Mouse (Mus musculus): ENCODE results near the gene Preb. TPM values are rescaled to one million over a fixed set of nuclear protein-coding genes. Genes with fewer than 3 reads are reported as not detected.

Gene Preb
- polyA plus RNA-seq, 1 experiment from 2014 or later: 91.0 TPM

DNA sequence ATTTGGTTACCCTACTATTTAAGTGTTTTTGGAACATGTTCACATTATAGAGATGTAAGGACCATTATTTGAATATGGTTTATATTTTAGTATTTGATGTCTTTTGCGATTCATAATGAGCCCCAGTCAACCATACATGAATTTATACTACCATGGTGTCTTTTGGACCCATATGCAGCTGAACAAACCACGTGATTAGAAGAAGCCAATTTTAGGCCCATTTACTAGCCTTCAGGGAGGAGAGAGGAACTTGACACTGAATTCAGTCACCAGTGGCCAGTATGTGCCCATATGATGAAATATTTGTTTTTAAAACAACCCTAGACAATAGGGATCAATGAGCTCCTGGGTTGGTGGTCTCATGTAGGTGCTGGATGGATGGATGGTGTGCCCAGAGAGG lies 653 bp upstream of the Preb start:
- Histone ChIP-seq H3K4me1 (ENCODE audit: control insufficient read depth, insufficient read depth, low read length) (peaks cover 19% of the 10 kb centered on the region), H3K27ac (ENCODE audit: low read depth, low read length) (no peak overlapping the region), H3K27me3 (ENCODE audit: control insufficient read depth, insufficient read depth, low read length) (no peaks in the 10 kb centered on the region), H3K4me2 (peak overlapping the region; percentile 88), H3K9ac (ENCODE audit: low read length) (peak overlapping the region; percentile 76), H3K36me3 (ENCODE audit: control insufficient read depth, insufficient read depth, low read length) (peaks cover 9% of the 10 kb centered on the region), H3K9me3 (ENCODE audit: control insufficient read depth, low read length) (no peaks in the 10 kb centered on the region), H3K4me3 (ENCODE audit: low read depth, low read length) (peak overlapping the region; percentile 74; the same call in 1 of the 2 replicates)
- no peak for DNase-seq (ENCODE audit: low spot score, missing footprints)
- 86% methylated on average over 2 of the region's 2 CpGs for WGBS
- ATAC-seq (ENCODE audit: low FRiP score): no peak

DNA sequence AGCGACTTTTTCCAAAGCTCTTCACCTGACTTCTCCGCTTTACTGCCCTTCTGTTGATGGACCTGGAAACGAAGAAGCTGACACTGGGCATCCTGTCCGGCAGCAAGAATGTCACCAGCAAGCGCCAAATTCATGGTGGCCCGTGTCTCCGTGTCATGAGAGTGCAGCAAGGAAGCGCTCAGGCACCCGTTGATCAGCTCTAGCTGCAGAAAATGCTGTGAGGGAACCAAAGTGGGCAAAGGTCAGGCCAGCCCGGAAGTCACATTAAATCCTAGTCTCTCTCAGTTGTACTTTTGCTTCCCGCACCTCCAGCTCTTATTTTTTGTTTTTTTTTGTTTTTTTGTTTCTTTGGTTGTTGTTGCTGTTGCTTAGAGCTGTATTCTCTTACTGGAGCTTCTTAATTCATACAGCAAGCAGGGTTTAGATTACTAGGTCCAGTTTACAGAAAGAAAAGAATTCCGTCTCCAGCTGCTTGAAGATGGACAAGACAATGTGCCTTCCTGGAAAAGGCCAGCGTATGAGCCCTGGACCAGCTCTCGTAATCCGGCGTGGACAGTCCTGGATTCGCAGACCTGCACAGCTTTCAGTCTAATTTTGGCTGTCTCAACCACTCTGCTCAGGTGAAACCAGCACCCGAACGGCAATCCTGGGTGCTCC lies 835 bp downstream of the Preb start:
- Histone ChIP-seq H3K4me1 (ENCODE audit: control insufficient read depth, insufficient read depth, low read length) (peaks cover 19% of the 10 kb centered on the region), H3K27ac (ENCODE audit: low read depth, low read length) (no peak overlapping the region), H3K9me3 (ENCODE audit: control insufficient read depth, low read length) (no peaks in the 10 kb centered on the region), H3K27me3 (ENCODE audit: control insufficient read depth, insufficient read depth, low read length) (no peaks in the 10 kb centered on the region), H3K36me3 (ENCODE audit: control insufficient read depth, insufficient read depth, low read length) (peaks cover 17% of the 10 kb centered on the region), H3K4me2 (peak overlapping the region; percentile 88), H3K9ac (ENCODE audit: low read length) (peak overlapping the region; percentile 76), H3K4me3 (ENCODE audit: low read depth, low read length) (peak overlapping the region; percentile 74)
- ATAC-seq (ENCODE audit: low FRiP score) (no peak), DNase-seq (ENCODE audit: low spot score, missing footprints) (no peak)
- WGBS: 36% methylated on average over 19 of the region's 19 CpGs

DNA sequence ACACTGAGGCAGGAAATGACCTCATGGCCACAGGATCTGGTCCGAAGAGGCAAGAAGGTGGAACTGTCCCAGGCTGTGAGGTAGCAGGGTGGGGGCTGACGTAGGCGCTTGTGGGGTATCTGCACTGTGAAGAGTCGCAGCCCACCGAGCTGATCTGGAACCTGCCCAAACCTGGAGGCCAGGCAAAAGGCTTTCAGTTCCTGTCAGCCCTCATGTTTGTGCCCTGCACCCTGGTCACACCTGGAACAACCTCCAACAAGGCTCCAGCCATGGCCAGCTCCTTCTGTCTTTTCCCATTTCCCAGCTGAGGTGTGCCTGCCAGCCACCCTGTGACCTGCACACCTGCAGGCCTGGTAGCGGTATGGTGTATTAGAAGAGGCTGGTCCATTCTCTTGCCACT lies 2.3 kb downstream of the Preb start:
- 96% methylated on average over 6 of the region's 6 CpGs for WGBS
- Histone ChIP-seq H3K4me2 (no peak overlapping the region), H3K27me3 (ENCODE audit: control insufficient read depth, insufficient read depth, low read length) (no peaks in the 10 kb centered on the region), H3K36me3 (ENCODE audit: control insufficient read depth, insufficient read depth, low read length) (peaks cover 19% of the 10 kb centered on the region), H3K4me3 (ENCODE audit: low read depth, low read length) (no peak overlapping the region), H3K4me1 (ENCODE audit: control insufficient read depth, insufficient read depth, low read length) (peaks cover 19% of the 10 kb centered on the region), H3K27ac (ENCODE audit: low read depth, low read length) (no peak overlapping the region), H3K9ac (ENCODE audit: low read length) (no peak overlapping the region), H3K9me3 (ENCODE audit: control insufficient read depth, low read length) (no peaks in the 10 kb centered on the region)
- ATAC-seq (ENCODE audit: low FRiP score): no peak
- no peak for DNase-seq (ENCODE audit: low spot score, missing footprints)

- WGBS: 96% methylated on average over 6 of the region's 6 CpGs
- DNase-seq (ENCODE audit: low spot score, missing footprints) (no peak), ATAC-seq (ENCODE audit: low FRiP score) (no peak)
- Histone ChIP-seq H3K4me3 (ENCODE audit: low read depth, low read length) (no peak overlapping the region), H3K9me3 (ENCODE audit: control insufficient read depth, low read length) (no peaks in the 10 kb centered on the region), H3K9ac (ENCODE audit: low read length) (no peak overlapping the region), H3K27me3 (ENCODE audit: control insufficient read depth, insufficient read depth, low read length) (no peaks in the 10 kb centered on the region), H3K4me1 (ENCODE audit: control insufficient read depth, insufficient read depth, low read length) (peaks cover 19% of the 10 kb centered on the region), H3K36me3 (ENCODE audit: control insufficient read depth, insufficient read depth, low read length) (peaks cover 19% of the 10 kb centered on the region), H3K27ac (ENCODE audit: low read depth, low read length) (no peak overlapping the region), H3K4me2 (no peak overlapping the region)
Observed at GRCm38 (mm10) chr5:30955751-30956150, 4.4 kb downstream of the Preb start.

GRCm38 (mm10) chr5:30954556-30954955 lies 5.6 kb downstream of the Preb start:
- H3K4me1 ChIP-seq (ENCODE audit: control insufficient read depth, insufficient read depth, low read length): peaks cover 25% of the 10 kb centered on the region
- DNase-seq (ENCODE audit: low spot score, missing footprints) (no peak), ATAC-seq (ENCODE audit: low FRiP score) (no peak)
- peaks cover 19% of the 10 kb centered on the region for H3K36me3 ChIP-seq (ENCODE audit: control insufficient read depth, insufficient read depth, low read length)
- H3K4me3 ChIP-seq (ENCODE audit: low read depth, low read length): no peak overlapping the region
- no peaks in the 10 kb centered on the region for H3K9me3 ChIP-seq (ENCODE audit: control insufficient read depth, low read length)
- 94% methylated on average over 9 of the region's 9 CpGs for WGBS
- no peak overlapping the region for H3K4me2 ChIP-seq
- no peaks in the 10 kb centered on the region for H3K27me3 ChIP-seq (ENCODE audit: control insufficient read depth, insufficient read depth, low read length)
- no peak overlapping the region for H3K9ac ChIP-seq (ENCODE audit: low read length)
- H3K27ac ChIP-seq (ENCODE audit: low read depth, low read length): no peak overlapping the region

DNA sequence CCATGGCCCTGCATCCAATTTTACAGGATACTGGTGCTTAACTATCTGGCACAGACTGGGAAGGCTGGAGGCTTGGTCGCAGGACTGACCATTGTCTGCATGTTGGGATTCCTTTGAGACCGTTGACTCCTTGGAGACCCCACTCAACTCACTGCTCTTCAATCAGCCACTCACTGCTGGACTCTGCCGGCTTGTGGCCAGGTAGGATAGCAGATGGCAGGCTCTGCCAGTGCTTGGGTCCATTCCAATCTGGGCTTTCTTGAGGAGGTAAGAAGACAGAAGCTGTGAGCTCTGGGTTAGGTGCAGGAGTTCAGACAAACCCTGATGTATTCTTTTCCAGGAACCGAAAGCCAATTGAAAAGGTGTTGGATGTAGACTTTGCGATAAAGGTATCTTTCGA lies 6.1 kb downstream of the Preb start:
- Histone ChIP-seq H3K27me3 (ENCODE audit: control insufficient read depth, insufficient read depth, low read length) (no peaks in the 10 kb centered on the region), H3K9ac (ENCODE audit: low read length) (no peak overlapping the region), H3K4me1 (ENCODE audit: control insufficient read depth, insufficient read depth, low read length) (peaks cover 23% of the 10 kb centered on the region), H3K9me3 (ENCODE audit: control insufficient read depth, low read length) (no peaks in the 10 kb centered on the region), H3K27ac (ENCODE audit: low read depth, low read length) (no peak overlapping the region), H3K4me2 (no peak overlapping the region), H3K36me3 (ENCODE audit: control insufficient read depth, insufficient read depth, low read length) (peaks cover 19% of the 10 kb centered on the region), H3K4me3 (ENCODE audit: low read depth, low read length) (no peak overlapping the region)
- WGBS: 93% methylated on average over 6 of the region's 6 CpGs
- DNase-seq (ENCODE audit: low spot score, missing footprints) (no peak), ATAC-seq (ENCODE audit: low FRiP score) (no peak)

DNA sequence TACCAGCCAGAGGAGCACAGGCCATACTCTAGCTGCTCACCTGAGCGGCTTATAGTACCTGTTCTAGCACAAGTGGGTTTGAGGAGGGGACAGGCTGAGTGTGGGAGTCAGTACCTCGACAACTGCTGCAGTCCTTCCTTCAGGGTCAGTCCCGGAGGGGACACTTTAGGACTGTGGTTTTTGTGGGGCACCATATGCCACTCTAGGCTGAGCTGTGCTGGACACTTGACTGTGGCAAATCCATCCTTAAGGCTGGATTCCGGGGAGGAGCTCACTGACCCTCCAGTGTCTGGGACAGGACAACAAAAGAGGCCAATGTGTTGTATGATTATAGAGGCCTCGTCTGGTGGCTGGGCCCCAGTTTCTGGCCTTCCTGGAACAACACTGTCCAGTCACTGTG lies 7.6 kb downstream of the Preb start:
- peaks cover 8% of the 10 kb centered on the region for H3K4me1 ChIP-seq (ENCODE audit: control insufficient read depth, insufficient read depth, low read length)
- no peak for DNase-seq (ENCODE audit: low spot score, missing footprints)
- WGBS: 85% methylated on average over 5 of the region's 5 CpGs
- H3K9me3 ChIP-seq (ENCODE audit: control insufficient read depth, low read length): no peaks in the 10 kb centered on the region
- no peak for ATAC-seq (ENCODE audit: low FRiP score)
- no peak overlapping the region for H3K27ac ChIP-seq (ENCODE audit: low read depth, low read length)
- no peak overlapping the region for H3K9ac ChIP-seq (ENCODE audit: low read length)
- no peaks in the 10 kb centered on the region for H3K27me3 ChIP-seq (ENCODE audit: control insufficient read depth, insufficient read depth, low read length)
- no peak overlapping the region for H3K4me3 ChIP-seq (ENCODE audit: low read depth, low read length)
- peaks cover 10% of the 10 kb centered on the region; the same call in 1 of the 2 replicates for H3K36me3 ChIP-seq (ENCODE audit: control insufficient read depth, insufficient read depth, low read length)
- H3K4me2 ChIP-seq: no peak overlapping the region

DNA sequence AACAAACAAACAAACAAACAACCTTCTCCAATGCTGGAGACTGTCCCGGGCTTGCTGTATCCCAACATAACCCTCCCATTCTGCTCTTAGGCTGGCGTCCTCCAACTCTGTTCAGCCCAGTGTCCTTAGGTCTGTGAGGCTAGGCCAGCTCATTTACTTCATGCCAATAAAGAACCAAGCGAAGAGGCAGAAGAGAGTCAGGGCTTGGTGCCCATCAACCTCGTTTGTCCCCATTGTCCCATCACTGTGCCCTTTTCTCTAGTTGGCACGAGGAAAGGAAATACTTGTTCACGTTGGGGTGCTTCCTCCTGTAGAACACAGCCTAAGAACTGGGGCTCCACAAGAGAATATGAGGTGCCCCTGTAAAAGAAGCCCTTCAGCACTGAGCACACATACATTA lies 8.5 kb downstream of the Preb start:
- H3K27ac ChIP-seq (ENCODE audit: low read depth, low read length): no peak overlapping the region
- peaks cover 8% of the 10 kb centered on the region for H3K4me1 ChIP-seq (ENCODE audit: control insufficient read depth, insufficient read depth, low read length)
- ATAC-seq (ENCODE audit: low FRiP score): no peak
- WGBS: 86% methylated on average over 6 of the region's 6 CpGs
- no peaks in the 10 kb centered on the region for H3K9me3 ChIP-seq (ENCODE audit: control insufficient read depth, low read length)
- peaks cover 10% of the 10 kb centered on the region; the same call in 1 of the 2 replicates for H3K36me3 ChIP-seq (ENCODE audit: control insufficient read depth, insufficient read depth, low read length)
- no peak overlapping the region for H3K4me3 ChIP-seq (ENCODE audit: low read depth, low read length)
- H3K9ac ChIP-seq (ENCODE audit: low read length): no peak overlapping the region
- DNase-seq (ENCODE audit: low spot score, missing footprints): no peak
- no peaks in the 10 kb centered on the region for H3K27me3 ChIP-seq (ENCODE audit: control insufficient read depth, insufficient read depth, low read length)
- no peak overlapping the region for H3K4me2 ChIP-seq

- Histone ChIP-seq H3K4me2 (no peak overlapping the region), H3K9ac (ENCODE audit: low read length) (no peak overlapping the region), H3K27me3 (ENCODE audit: control insufficient read depth, insufficient read depth, low read length) (0 out of 2 replicates have a peak, but pooled peaks cover 2% of the 10 kb centered on the region), H3K27ac (ENCODE audit: low read depth, low read length) (no peak overlapping the region), H3K36me3 (ENCODE audit: control insufficient read depth, insufficient read depth, low read length) (peaks cover 10% of the 10 kb centered on the region; the same call in 1 of the 2 replicates), H3K4me3 (ENCODE audit: low read depth, low read length) (no peak overlapping the region), H3K9me3 (ENCODE audit: control insufficient read depth, low read length) (no peaks in the 10 kb centered on the region), H3K4me1 (ENCODE audit: control insufficient read depth, insufficient read depth, low read length) (peaks cover 8% of the 10 kb centered on the region)
- no peak for DNase-seq (ENCODE audit: low spot score, missing footprints)
- ATAC-seq (ENCODE audit: low FRiP score): no peak
- 91% methylated on average over 2 of the region's 2 CpGs for WGBS
Observed at GRCm38 (mm10) chr5:30950922-30951321, 9.2 kb downstream of the Preb start.

Data from midbrain, embryonic 11.5 days (tissue).